Mouse (Mus musculus): ENCODE results near the gene Dlg2.
A peak's percentile ranks its signal among the peaks of the same experiment; 100 is the strongest.

Dlg2 gene

GRCm38 (mm10) chr7:91724397-91724796 is 1247.9 kb downstream of the Dlg2 start:
- DNase-seq (ENCODE audit: inconsistent ontology term): no peak

GRCm38 (mm10) chr7:91740748-91741147 is 1264.3 kb downstream of the Dlg2 start:
- no peak for DNase-seq (ENCODE audit: inconsistent ontology term)

GRCm38 (mm10) chr7:91753151-91753861 is 1276.8 kb downstream of the Dlg2 start:
- DNase-seq (ENCODE audit: inconsistent ontology term): peak; percentile 52

DNA sequence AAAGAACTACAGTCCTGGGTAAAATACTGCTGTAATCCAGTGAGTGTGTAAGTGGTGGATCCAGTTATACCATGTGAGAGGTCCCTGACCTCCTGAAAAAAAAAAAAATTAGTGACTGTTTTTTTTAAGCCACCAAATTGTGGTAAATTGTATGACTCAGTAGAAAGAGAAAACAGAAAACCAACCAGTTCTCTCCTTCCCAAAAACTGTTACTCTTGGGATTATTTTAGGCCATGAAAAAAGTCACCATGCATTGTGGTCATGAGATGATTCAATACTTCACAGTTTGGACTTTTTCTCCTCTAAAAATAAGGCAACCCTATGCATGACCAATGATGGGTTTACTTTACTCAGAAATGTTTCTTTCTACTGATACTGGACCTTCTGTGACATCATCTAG is 1291.2 kb downstream of the Dlg2 start:
- no peak for DNase-seq (ENCODE audit: inconsistent ontology term)

DNA sequence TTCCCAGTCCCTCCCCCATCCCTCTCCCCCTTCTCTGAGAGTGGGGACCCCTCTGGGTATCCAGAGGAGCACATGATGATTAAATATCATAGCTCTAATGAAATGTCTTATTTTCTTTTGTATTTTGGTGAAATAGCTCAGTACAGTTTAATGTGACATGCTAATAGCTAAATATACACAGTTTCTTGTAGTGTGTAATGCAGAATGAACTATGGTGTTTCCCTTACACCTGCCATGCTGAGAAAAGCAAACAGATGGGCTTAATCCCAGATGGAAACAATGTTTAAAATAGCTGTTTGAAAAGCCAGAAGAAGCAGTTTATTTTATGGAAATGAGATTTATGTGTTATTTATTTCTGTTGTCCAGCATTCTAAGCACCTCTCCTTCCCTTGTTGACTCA is 1302.2 kb downstream of the Dlg2 start:
- DNase-seq (ENCODE audit: inconsistent ontology term): no peak

DNA sequence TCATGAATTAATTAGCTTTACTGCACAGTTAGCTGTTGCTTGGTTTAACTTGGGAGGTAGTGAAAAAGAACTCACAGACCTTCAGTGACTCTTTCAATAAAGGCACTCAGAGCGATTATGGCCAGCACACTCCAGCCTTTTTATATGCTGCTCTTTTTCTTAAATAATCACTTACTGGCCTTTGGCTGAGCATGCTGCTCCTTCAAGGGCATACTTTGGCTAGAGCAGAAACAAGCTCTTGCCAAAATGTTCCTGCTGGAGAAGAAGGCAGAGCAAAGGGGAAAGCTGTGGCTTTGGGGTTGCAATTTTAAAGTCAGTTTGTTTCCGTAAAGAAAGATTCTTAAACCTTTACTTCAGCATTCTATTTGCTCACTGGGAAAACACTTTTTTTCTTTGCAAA is 1308.1 kb downstream of the Dlg2 start:
- DNase-seq (ENCODE audit: inconsistent ontology term): no peak

GRCm38 (mm10) chr7:91785445-91785844 is 1309.0 kb downstream of the Dlg2 start:
- no peak for DNase-seq (ENCODE audit: inconsistent ontology term)

DNA sequence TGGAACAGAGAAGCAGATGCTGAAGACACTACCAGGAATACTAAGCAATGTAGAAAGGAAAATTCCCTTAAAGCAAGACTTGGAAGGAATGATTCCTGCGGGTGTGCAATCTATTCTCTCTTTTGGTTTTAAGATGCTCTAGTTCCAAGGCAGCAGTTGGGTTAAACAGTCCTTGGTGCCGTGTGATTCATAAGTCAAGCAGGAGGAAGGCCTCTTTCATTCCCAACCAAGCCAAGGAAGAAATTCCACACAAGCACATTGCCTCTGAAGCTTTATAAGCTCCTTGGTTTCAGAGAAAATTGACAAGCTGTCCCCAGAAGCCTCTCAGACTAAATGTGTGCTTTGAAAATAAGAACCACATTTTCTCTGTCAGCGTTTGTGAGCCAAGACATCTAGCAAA is 1309.4 kb downstream of the Dlg2 start:
- DNase-seq (ENCODE audit: inconsistent ontology term): no peak

DNA sequence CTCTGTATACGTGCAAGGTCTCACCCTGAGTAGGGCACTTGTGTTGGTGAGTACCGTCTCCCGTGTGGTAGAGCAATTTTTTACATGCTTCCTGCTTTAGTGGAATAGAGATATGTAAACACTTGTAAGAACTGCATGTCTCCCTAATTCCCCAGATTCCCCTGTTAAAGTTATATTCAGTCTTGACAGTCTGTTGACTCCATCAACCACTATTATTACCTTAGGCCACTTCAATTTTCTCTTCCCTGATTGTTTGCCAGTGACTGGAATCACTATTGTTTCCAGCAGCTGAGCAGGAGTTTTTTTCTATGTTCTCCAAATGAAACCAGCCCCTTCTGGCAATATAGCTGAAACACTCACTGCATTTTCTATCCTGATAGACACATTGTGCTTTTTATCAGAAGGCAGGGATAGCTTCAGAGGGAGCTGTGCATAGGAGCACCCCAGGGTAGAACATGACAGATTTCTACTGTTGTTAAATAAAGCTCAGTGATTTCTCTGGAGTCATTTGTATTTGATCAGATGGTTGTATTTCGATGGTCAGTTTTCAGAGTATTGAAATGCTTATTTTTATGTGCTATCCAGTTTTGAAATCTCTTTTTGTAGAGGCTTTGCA is 1314.6 kb downstream of the Dlg2 start:
- DNase-seq (ENCODE audit: inconsistent ontology term): no peak

DNA sequence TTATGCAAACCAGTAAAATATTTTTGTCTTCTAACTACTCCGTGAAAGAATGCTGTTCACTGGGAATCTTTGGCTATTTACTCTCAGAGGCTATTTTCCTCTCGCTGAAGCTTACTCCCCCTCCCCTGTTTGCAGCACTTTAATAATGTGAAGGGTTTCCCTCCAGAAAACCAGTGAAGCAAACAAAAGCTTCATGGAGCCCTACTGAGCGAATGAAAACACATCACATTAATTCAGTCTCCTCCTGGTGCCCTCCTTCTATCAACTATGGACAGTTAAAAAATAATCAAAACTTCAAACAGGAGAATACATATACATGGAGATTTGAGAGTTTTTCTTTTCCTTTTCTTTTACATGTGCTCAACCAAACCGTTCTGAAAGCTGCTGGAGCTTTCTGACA is 1330.2 kb downstream of the Dlg2 start:
- DNase-seq (ENCODE audit: inconsistent ontology term): no peak

DNA sequence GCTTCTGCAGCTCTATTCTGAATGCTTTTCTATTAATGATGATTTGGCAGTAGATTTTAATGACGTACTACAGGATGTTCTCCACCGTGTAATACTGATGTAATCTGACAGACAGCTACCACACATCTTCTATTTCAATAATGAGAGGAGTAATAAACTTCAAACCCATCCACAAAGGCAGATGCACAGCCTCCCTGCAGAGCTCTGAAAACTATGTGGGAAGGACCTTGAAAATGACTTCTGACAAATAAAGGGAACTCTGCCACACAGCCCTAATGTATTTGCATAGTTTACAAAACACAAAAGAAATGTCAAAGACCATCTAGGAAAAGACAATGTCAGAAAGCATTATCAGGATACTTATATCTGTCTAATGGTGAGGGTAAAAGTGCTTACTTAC is 1334.3 kb downstream of the Dlg2 start:
- peak; percentile 73 for DNase-seq (ENCODE audit: inconsistent ontology term)

- DNase-seq (ENCODE audit: inconsistent ontology term): peak; percentile 26
Observed at GRCm38 (mm10) chr7:91818004-91818403, 1341.5 kb downstream of the Dlg2 start.

- DNase-seq (ENCODE audit: inconsistent ontology term): no peak
Observed at GRCm38 (mm10) chr7:91832207-91832606, 1355.7 kb downstream of the Dlg2 start.

- peak; percentile 25 for DNase-seq (ENCODE audit: inconsistent ontology term)
Observed at GRCm38 (mm10) chr7:91845723-91846122, 1369.3 kb downstream of the Dlg2 start.

DNA sequence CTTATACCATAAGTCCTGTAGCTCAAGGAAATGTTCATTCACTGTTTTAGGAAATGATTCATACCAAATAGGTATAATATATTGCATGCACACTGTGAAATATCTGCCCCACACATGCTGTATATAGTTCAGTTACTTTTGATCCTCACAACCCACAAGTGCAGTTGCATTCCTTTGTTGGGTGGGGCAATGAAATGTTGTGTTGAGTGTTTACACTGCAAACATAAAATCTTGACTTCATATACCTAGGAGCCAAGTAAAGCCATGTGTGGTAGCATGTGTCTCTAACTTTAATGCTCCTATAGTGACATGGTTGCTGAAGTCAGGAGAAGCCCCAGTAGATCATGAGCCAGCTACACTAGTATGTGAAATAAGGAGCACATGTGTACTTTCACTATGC is 1372.9 kb downstream of the Dlg2 start:
- no peak for DNase-seq (ENCODE audit: inconsistent ontology term)

DNA sequence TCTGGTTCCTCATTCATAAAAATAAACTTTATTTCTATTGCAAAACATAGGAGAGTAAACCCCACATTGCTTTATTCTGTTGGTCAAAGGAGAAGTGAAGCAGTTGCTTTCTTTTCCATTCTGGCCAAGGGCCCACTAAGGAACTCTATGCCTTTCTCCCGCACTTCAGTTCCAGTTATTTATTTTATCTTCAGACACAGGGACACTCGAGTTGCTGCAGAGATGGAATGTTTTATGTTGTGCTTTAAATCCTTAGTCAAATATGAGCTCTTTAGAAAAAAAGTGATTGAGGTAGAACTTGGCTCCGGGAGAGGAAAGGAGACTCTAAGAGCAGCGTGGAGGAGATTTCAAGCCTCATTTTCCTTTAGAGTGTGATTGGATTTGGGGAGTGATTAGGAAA is 1377.2 kb downstream of the Dlg2 start:
- no peak for DNase-seq (ENCODE audit: inconsistent ontology term)

GRCm38 (mm10) chr7:91856931-91857330 is 1380.5 kb downstream of the Dlg2 start:
- DNase-seq (ENCODE audit: inconsistent ontology term): no peak

DNA sequence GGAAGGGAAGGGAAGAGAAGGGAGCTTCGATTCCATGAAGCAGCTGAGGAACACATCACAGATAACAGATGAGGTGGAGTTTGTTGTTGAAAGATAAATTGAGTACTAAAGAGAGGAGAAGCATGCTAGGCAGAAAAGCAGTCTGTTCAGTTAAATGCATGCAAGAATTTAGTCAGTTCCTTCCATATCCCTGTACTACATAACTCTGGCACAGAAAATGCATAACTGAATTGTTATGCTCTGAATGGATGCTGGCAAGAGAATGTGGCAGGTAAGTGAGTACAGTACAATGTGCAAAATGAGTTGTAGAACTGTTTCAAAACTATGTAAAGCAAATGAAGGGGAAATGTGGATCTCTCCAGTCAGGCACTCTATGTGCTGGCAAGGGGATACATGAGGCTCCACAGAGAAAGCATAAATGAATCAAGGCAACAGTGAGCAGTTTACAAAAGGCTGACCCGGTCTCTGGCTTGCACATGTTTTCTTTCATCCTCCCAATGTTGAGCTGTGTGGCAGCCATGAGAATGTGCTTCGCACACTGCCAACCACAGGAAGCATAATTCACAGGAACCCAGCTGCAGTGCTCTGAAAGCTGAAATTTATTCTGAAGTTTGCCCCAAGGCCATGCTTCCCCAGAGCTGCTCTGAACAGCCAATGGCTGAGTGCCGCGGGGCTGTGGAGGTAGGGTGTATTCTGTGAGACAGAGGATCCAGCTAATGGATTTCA is 1386.5 kb downstream of the Dlg2 start:
- peak; percentile 45 for DNase-seq (ENCODE audit: inconsistent ontology term)

DNA sequence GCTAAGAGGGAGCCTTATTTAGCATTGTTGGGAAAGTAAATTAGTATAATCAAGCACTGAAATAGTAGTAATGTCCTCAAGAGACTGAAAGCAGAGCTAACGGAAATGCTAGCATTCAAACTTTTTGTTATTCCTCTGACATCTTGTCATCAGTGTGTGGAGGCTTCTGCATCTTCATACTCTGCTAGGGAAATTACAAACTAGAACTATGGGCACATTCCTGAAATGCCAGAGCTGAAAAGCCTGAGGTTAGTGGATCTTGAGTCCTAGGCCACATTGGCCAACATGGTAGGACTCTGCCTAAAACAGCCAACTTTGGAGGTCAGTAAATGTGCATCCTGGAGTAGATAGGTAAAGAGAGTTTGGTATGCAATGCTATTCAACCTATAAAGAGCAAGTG is 1392.4 kb downstream of the Dlg2 start:
- DNase-seq (ENCODE audit: inconsistent ontology term): peak; percentile 62

DNA sequence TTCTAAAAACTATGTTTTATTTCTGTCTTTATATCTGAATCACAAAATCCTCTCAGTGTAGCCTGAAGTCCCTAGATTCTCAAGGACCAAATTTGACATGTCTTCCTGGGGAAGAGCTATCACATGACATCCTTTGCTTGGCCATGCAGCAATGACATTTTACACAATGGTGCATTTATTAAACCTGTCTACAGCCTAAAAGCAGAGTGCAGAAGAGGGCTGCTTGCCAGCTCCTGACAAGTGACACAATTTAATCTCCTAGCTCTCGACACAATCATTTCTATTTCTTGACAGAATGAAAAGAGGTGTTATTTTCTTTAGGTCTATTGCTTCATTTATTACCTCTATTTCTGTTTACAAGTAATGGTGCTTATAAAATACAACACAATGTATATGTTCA is 1400.4 kb downstream of the Dlg2 start:
- no peak for DNase-seq (ENCODE audit: inconsistent ontology term)

DNA sequence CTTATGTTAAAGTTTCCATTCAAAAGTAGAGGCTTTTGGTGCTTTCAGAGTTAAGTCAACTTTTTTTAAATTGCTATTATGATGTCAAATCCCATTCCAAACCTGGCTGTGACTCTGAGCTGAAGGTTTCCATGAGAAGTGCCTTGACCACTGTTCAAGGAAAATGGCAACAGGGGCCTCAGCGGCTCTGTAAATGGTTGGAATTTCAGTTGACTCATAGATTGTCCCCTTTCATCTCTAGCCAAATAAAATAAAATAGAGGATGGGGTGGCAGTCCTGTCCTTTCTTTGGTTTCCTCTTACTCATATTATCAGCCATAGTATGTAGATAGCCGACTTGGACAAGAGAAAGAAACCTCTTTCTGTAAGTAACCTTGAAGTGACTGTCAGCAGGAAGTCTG is 1401.3 kb downstream of the Dlg2 start:
- DNase-seq (ENCODE audit: inconsistent ontology term): peak; percentile 22

- DNase-seq (ENCODE audit: inconsistent ontology term): no peak
Observed at GRCm38 (mm10) chr7:91886336-91886735, 1409.9 kb downstream of the Dlg2 start.

- DNase-seq (ENCODE audit: inconsistent ontology term): no peak
Observed at GRCm38 (mm10) chr7:91893991-91894390, 1417.5 kb downstream of the Dlg2 start.

Data from Muller cell, postnatal 12 days (primary cell).